Mouse (Mus musculus): ENCODE measurements at regions not wholly inside any gene's neighbourhood (a gene's known extent, or its start where the extent isn't known, plus 50 kb on each side); places are given as distances from the start of the nearest gene placed in this dataset.
A peak's percentile ranks its signal among the peaks of the same experiment; 100 is the strongest.
"Not testable (repeated sequence)": the region's sequence is repeated elsewhere in the genome, so short reads cannot be mapped to it uniquely, and the experiment has no call there.

DNA sequence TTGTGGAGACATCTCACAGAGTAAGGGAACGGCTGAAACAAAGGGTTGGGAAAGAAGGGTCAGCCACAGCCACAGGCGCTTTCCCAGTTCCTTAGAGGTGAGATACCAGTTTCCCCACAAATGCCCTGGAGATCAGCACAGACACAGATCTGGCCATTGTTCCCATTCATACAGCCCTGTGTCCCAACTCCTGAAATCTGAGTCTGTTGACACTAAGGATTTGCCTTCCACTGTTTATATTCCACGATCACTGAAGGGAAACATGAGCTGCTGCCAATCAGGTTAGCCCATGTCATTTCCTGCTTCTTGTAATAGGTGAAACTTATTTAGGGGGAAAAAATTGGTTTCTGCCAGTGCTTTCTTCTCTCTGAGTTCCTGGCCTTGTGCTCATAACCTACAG is 78.5 kb upstream of the Zcchc2 start:
- H3K27me3 ChIP-seq (ENCODE audit: control insufficient read depth, insufficient read depth, low read length), result no peaks in the 10 kb centered on the region
- 53% methylated on average over 3 of the region's 3 CpGs for WGBS
- no peaks in the 10 kb centered on the region for H3K4me1 ChIP-seq (replicated peaks; ENCODE audit: control insufficient read depth, insufficient read depth, low read length)
- DNase-seq (ENCODE audit: low spot score) (no peak), ATAC-seq (ENCODE audit: low FRiP score) (no peak)
- H3K9ac ChIP-seq (ENCODE audit: low read depth, low read length), result no peak overlapping the region
- H3K36me3 ChIP-seq (ENCODE audit: control insufficient read depth, insufficient read depth, low read length), result no peaks in the 10 kb centered on the region
- no peaks in the 10 kb centered on the region for H3K9me3 ChIP-seq (ENCODE audit: control insufficient read depth, low read length)
- H3K4me3 ChIP-seq (ENCODE audit: low read depth, low read length), result no peak overlapping the region
- H3K4me2 ChIP-seq (replicated peaks; ENCODE audit: low read depth, low read length), result no peak overlapping the region
- no peak overlapping the region for H3K27ac ChIP-seq (ENCODE audit: low read depth, low read length)

DNA sequence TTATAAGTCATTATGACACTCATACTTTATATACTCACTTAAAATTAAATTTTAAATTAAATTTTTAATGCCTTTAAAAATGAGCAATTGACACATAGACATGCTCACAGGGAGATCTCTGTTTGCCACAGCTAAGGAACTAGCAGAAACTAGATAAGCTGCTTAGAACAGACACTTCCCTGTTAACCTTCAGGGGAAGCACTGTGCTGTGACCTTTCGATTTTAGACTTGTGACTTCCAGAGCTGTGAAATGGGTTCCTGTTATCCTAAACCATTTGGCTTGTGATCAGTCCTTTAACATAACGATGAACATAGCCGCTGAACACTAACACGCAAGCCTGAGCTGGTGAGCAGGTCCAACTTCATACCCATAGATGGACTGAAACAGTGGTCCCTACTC is 68.4 kb upstream of the Zcchc2 start:
- no peaks in the 10 kb centered on the region for H3K27me3 ChIP-seq (ENCODE audit: control insufficient read depth, insufficient read depth, low read length)
- H3K36me3 ChIP-seq (ENCODE audit: control insufficient read depth, insufficient read depth, low read length), result no peaks in the 10 kb centered on the region
- ATAC-seq (ENCODE audit: low FRiP score), result no peak
- H3K27ac ChIP-seq (ENCODE audit: low read depth, low read length), result no peak overlapping the region
- no peak overlapping the region for H3K9ac ChIP-seq (ENCODE audit: low read depth, low read length)
- H3K4me3 ChIP-seq (ENCODE audit: low read depth, low read length), result no peak overlapping the region
- DNase-seq (ENCODE audit: low spot score), result no peak
- H3K9me3 ChIP-seq (ENCODE audit: control insufficient read depth, low read length), result no peaks in the 10 kb centered on the region
- no peak overlapping the region for H3K4me2 ChIP-seq (replicated peaks; ENCODE audit: low read depth, low read length)
- WGBS, result 87% methylated on average over 4 of the region's 4 CpGs
- no peaks in the 10 kb centered on the region for H3K4me1 ChIP-seq (replicated peaks; ENCODE audit: control insufficient read depth, insufficient read depth, low read length)

DNA sequence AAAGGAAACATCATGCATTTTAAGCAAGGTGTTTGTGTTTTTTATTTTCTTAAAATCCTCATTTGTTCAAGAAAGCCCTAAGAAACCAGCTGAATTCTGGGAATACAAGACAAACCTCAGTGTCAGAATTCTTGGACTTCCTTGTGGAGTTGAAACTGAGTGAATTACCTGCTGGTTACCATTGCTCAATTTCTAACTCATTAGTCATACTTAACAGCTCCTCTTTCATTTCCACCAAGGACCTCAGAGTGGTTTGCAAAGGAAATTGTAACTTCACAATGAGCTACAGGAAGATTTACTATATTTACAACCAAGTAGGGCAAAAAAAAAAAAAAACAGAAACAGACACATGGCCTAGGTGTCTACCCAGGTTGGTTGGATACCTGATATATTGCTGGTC is 67.6 kb upstream of the Zcchc2 start:
- ATAC-seq (ENCODE audit: low FRiP score), result no peak
- Histone ChIP-seq H3K36me3 (ENCODE audit: control insufficient read depth, insufficient read depth, low read length) (no peaks in the 10 kb centered on the region), H3K27ac (ENCODE audit: low read depth, low read length) (no peak overlapping the region), H3K4me3 (ENCODE audit: low read depth, low read length) (no peak overlapping the region), H3K9ac (ENCODE audit: low read depth, low read length) (no peak overlapping the region), H3K27me3 (ENCODE audit: control insufficient read depth, insufficient read depth, low read length) (no peaks in the 10 kb centered on the region), H3K4me1 (replicated peaks; ENCODE audit: control insufficient read depth, insufficient read depth, low read length) (no peaks in the 10 kb centered on the region), H3K9me3 (ENCODE audit: control insufficient read depth, low read length) (no peaks in the 10 kb centered on the region), H3K4me2 (replicated peaks; ENCODE audit: low read depth, low read length) (no peak overlapping the region)
- DNase-seq (ENCODE audit: low spot score), result no peak

DNA sequence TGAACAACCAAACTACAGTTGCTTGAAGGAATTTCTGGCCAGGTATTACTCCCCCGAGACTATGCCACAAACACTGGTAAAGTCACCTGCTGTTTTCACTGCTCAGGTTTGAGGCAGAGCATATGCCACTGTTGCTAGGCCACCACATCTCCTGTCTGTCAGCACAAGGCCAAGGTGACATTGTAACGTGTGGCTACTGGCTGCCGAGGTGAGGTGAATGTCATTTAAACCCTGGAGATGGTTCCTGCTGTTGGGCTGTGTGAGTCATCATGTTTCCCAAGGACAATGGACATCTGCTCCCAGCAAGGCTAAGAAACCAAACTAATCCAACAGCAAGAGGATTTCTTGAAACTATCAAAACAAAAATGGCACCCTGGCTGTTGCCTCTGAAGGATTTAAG is 67.2 kb upstream of the Zcchc2 start:
- ATAC-seq (ENCODE audit: low FRiP score), result no peak
- no peaks in the 10 kb centered on the region for H3K4me1 ChIP-seq (replicated peaks; ENCODE audit: control insufficient read depth, insufficient read depth, low read length)
- H3K4me2 ChIP-seq (replicated peaks; ENCODE audit: low read depth, low read length), result no peak overlapping the region
- no peak overlapping the region for H3K4me3 ChIP-seq (ENCODE audit: low read depth, low read length)
- H3K9ac ChIP-seq (ENCODE audit: low read depth, low read length), result no peak overlapping the region
- no peak overlapping the region for H3K27ac ChIP-seq (ENCODE audit: low read depth, low read length)
- 79% methylated on average over 3 of the region's 3 CpGs for WGBS
- no peak for DNase-seq (ENCODE audit: low spot score)
- no peaks in the 10 kb centered on the region for H3K27me3 ChIP-seq (ENCODE audit: control insufficient read depth, insufficient read depth, low read length)
- no peaks in the 10 kb centered on the region for H3K36me3 ChIP-seq (ENCODE audit: control insufficient read depth, insufficient read depth, low read length)
- H3K9me3 ChIP-seq (ENCODE audit: control insufficient read depth, low read length), result no peaks in the 10 kb centered on the region

DNA sequence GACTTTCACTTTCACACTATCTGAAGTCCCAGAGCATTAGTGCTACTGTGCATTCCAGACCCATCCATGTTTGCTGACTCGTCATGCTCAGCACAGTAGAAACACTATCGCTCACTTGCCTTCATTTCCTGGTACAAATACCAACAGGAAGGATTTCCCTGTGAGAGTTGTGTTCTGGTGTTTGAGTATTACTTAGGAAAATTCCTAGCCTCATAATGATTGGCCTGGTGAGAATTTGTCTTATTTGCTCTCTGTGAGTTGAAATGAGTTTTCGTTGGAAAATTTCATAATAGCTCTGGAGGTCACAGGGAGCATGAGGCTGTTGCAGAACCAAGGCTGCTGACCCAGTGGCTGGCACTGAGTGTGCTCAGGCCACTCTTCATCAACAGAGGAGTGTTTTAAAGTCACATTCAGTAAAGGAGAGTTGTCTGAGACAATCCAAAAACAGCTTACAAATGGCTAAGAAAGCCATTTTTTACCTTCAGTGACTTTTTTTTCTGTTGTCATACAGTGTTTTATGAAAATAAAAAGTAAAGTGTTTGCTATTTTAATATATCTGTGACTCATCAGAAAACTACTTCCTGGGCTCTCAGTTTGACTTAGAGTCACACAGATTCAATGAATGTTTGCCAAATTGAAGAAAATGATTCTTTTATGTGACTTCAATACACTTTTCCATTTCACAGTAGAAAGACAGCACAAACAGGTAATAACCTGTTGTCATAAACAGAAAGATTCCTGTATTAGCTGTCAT is 64.4 kb upstream of the Zcchc2 start:
- Histone ChIP-seq H3K4me2 (replicated peaks; ENCODE audit: low read depth, low read length) (no peak overlapping the region), H3K36me3 (ENCODE audit: control insufficient read depth, insufficient read depth, low read length) (no peaks in the 10 kb centered on the region), H3K27ac (ENCODE audit: low read depth, low read length) (no peak overlapping the region), H3K9ac (ENCODE audit: low read depth, low read length) (no peak overlapping the region), H3K9me3 (ENCODE audit: control insufficient read depth, low read length) (no peaks in the 10 kb centered on the region), H3K27me3 (ENCODE audit: control insufficient read depth, insufficient read depth, low read length) (no peaks in the 10 kb centered on the region), H3K4me1 (replicated peaks; ENCODE audit: control insufficient read depth, insufficient read depth, low read length) (no peaks in the 10 kb centered on the region), H3K4me3 (ENCODE audit: low read depth, low read length) (no peak overlapping the region)
- DNase-seq (ENCODE audit: low spot score), result no peak
- ATAC-seq (ENCODE audit: low FRiP score), result no peak
- WGBS, result 86% methylated on average over 3 of the region's 3 CpGs

DNA sequence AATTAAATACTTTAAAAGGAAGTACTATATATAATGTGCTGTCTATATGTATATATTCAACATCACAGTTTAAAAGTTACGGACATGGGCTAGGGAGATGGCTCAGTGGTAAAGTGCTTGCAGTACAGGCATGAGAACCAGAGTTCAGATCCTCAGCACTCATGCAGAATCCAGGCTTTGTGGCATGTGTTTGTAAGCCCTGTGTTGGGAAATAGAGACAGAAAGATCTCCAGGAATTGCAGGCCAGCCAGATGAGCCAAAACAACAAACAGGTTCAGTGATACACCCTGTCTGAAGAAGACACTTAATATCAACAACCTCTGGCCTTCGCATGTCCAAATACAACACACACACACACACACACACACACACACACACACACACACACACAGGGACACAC is 63.3 kb upstream of the Zcchc2 start:
- WGBS, result 92% methylated on average over 2 of the region's 2 CpGs
- Histone ChIP-seq H3K9me3 (ENCODE audit: control insufficient read depth, low read length) (no peaks in the 10 kb centered on the region), H3K27ac (ENCODE audit: low read depth, low read length) (no peak overlapping the region), H3K9ac (ENCODE audit: low read depth, low read length) (no peak overlapping the region), H3K4me2 (replicated peaks; ENCODE audit: low read depth, low read length) (no peak overlapping the region), H3K27me3 (ENCODE audit: control insufficient read depth, insufficient read depth, low read length) (no peaks in the 10 kb centered on the region), H3K4me1 (replicated peaks; ENCODE audit: control insufficient read depth, insufficient read depth, low read length) (no peaks in the 10 kb centered on the region), H3K4me3 (ENCODE audit: low read depth, low read length) (no peak overlapping the region), H3K36me3 (ENCODE audit: control insufficient read depth, insufficient read depth, low read length) (no peaks in the 10 kb centered on the region)
- DNase-seq (ENCODE audit: low spot score), result no peak
- no peak for ATAC-seq (ENCODE audit: low FRiP score)

DNA sequence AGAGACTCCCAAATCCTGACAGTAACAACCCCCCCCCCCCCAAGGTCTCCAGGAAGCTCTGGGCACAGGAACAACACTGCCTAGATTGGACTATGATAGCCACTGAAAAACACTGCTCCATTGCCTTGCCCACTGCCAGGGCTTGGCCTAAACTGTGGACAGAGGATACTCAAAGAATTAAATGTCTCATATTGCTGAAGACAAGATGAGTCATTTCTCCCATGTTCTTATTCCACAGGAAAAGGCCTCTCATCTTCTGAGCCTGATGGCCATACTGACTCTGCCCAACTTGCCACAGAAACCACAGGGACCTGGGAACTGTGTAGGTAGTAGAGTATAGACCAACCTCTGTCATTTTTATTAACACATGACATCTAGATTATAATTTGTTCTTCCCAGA is 59.4 kb upstream of the Zcchc2 start:
- Histone ChIP-seq H3K36me3 (ENCODE audit: control insufficient read depth, insufficient read depth, low read length) (no peaks in the 10 kb centered on the region), H3K27ac (ENCODE audit: low read depth, low read length) (no peak overlapping the region), H3K4me1 (replicated peaks; ENCODE audit: control insufficient read depth, insufficient read depth, low read length) (no peaks in the 10 kb centered on the region), H3K9me3 (ENCODE audit: control insufficient read depth, low read length) (no peaks in the 10 kb centered on the region), H3K4me2 (replicated peaks; ENCODE audit: low read depth, low read length) (no peak overlapping the region), H3K27me3 (ENCODE audit: control insufficient read depth, insufficient read depth, low read length) (no peaks in the 10 kb centered on the region), H3K9ac (ENCODE audit: low read depth, low read length) (no peak overlapping the region), H3K4me3 (ENCODE audit: low read depth, low read length) (no peak overlapping the region)
- ATAC-seq (ENCODE audit: low FRiP score) (no peak), DNase-seq (ENCODE audit: low spot score) (no peak)

DNA sequence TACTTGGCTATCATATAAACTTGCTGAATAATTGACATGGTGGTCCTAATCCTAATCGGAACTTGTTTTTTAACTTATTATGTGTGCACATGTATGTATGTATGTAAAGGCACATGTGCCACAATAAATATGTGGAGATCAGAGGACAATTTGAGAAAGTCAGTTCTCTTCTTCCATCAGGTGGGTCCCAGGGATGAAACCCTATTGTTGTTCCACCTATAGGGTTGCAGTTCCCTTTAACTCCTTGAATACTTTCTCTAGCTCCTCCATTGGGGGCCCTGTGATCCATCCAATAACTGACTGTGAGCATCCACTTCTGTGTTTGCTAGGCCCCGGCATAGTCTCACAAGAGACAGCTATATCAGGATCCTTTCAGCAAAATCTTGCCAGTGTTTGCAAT is 56.0 kb upstream of the Zcchc2 start:
- ATAC-seq (ENCODE audit: low FRiP score); H3K36me3 ChIP-seq (ENCODE audit: control insufficient read depth, insufficient read depth, low read length); H3K27ac ChIP-seq (ENCODE audit: low read depth, low read length); H3K4me3 ChIP-seq (ENCODE audit: low read depth, low read length); H3K4me1 ChIP-seq (replicated peaks; ENCODE audit: control insufficient read depth, insufficient read depth, low read length); H3K9ac ChIP-seq (ENCODE audit: low read depth, low read length); H3K27me3 ChIP-seq (ENCODE audit: control insufficient read depth, insufficient read depth, low read length); H3K9me3 ChIP-seq (ENCODE audit: control insufficient read depth, low read length); H3K4me2 ChIP-seq (replicated peaks; ENCODE audit: low read depth, low read length): not testable (repeated sequence)
- peak; percentile 67 for DNase-seq (ENCODE audit: low spot score)
- WGBS, result 91% methylated on average over 2 of the region's 2 CpGs

Data from hindbrain, embryonic 11.5 days (tissue).